10 mouse cellular contexts compared by ENCODE assay signal in the genomic region with DNA sequence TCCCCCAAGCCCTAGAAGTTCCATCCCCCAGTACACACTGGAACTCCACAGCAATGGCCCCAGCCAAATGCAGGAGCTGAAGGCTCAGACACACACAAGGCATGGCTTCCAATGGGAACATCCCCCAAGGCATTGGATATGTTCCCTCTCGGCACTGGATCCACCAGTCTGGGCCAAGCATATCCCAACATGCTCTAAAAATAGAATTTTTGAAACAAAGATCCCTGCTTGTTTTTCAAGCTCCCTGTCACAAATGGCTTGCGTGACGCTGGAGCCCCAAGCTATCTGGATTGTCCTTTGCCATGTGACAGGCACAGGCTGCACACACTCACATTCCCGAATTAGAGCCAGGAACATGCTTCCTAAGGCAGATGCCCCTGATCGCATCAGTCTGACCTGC.
DNase-seq lines count a peak whose midpoint lies in the region.
"Had no signal": no experiment of that assay in that cellular context is flagged by ENCODE, and none has a peak within 500 bp of the region (broad histone marks: within the 10 kb centered on the region; RNA-seq: fewer than 3 reads in every experiment).

No protein-coding gene starts in this region.

- DNase-seq in gastrocnemius, adult 18-20 months (ENCODE audit: low spot score): peak; percentile 27
- DNase-seq in gastrocnemius, postnatal 4 days (ENCODE audit: low spot score in 2 of 2): no peak
- peak; percentile 12 for DNase-seq in retina, postnatal 1 day
- DNase-seq in retina, embryonic 14.5 days (ENCODE audit: low spot score): no peak
- peak; percentile 59 to 75 for DNase-seq in heart, postnatal 14 days
- DNase-seq in embryo, embryonic 11 days: no peak
- no peak for DNase-seq in kidney, postnatal 36 days
- no peak for DNase-seq in Muller cell, postnatal 12 days (ENCODE audit: inconsistent ontology term)
- DNase-seq: kidney, postnatal 4 days; spleen, adult 18-20 months had no signal

- intact Hi-C loops in heart, postnatal 14 days (cut with DNase I): no loop called here

Comparison
In these comparisons a context has a peak if more than half of its experiments do, and no peak if none do; other contexts are left out.
1. DNase-seq: peak in gastrocnemius, adult 18-20 months (single experiment), retina, postnatal 1 day (single experiment) and heart, postnatal 14 days (2 of 2); none in gastrocnemius, postnatal 4 days (0 of 2), retina, embryonic 14.5 days (single experiment), embryo, embryonic 11 days (single experiment), kidney, postnatal 36 days (0 of 2) and Muller cell, postnatal 12 days (single experiment).